Mouse (Mus musculus) left cerebral cortex, postnatal 36 days (tissue): Measurements from ENCODE around the gene Nfix. TPM values are rescaled to one million over a fixed set of nuclear protein-coding genes. Genes with fewer than 3 reads are reported as not detected.

Experiments
- DNase-seq, 2 experiments: peaks; one replicate each; pipeline ENCODE4 v3.0.0; 2021 to 2022; ENCODE audit warnings: low spot score in 2 of 2, mixed read lengths in 1 of 2
- intact Hi-C: fragments of 180-260 bp; cut with DNase I; formaldehyde crosslinking; loops from one replicate; pipeline ENCODE4 v1.15.1; 2025
- total RNA-seq, 2 experiments: library from RNA; stranded (reverse); gene quantifications; 2 replicates each; pipeline ENCODE4 v1.2.3; 2021

Nfix gene
- total RNA-seq, 2 experiments from 2014 or later = 303 to 353 TPM

DNA sequence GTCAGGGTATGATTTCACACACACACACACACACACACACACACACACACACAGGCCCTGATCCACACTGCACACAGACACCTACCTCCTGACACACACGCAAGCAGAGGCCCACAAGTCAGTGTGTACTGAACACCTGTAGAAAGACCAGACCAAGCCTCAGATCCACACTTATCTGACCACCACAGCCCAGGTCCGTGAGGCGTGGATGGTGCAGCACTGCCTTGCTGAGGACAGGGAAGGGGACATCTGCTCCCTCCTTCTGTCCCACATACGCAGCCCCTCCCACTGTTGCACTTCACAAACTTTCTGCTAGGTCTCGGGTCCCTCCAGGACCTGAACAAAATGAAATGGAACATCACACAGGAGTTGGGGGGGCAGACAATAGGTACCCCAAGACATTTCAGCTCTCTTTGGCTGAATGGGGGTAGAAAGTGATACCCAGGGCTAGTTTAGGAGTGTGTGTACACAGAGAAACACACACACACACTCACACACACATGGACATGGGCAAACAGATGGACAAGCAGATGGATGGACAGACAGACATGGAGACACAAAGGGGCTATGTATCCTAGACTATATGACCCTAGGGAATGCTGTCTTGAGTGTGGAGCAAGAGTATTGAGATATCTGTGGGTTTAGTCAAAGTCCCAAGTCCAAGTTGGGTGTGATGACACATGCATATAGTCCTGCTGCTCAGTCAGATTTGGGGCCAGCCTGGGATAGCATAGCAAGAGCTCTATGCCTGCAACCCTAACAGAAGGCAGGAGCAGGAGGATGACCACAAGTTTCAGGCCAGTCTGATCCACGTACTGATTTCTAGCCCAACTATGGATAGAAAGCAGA, 47.2 kb downstream of the Nfix start:
- intact Hi-C loops = no loop called here
- DNase-seq = no peak

DNA sequence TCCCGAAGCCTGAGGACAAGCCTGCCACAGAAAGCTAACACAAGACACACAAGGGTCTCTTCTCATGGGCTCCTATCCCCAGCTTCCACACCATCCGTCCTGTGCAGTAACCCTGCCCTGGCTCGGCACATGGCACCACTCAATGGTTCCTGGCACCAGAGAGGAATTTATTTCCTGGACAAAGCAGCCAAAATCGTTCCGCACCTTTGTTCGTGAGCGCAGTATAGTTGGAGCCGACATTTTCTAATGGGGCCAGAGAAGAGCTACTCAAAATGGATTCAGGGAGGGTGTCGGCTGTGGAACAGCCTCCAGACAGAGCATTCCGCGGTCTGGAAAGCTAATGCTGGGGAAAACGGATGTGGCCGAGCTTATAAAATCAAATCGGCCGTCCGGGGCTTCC, 50.6 kb downstream of the Nfix start:
- intact Hi-C loops = loop anchor here (2.0 kb wide), 1 partner anchor 15 kb away; no protein-coding TSS in a partner anchor
- DNase-seq = no peak

DNA sequence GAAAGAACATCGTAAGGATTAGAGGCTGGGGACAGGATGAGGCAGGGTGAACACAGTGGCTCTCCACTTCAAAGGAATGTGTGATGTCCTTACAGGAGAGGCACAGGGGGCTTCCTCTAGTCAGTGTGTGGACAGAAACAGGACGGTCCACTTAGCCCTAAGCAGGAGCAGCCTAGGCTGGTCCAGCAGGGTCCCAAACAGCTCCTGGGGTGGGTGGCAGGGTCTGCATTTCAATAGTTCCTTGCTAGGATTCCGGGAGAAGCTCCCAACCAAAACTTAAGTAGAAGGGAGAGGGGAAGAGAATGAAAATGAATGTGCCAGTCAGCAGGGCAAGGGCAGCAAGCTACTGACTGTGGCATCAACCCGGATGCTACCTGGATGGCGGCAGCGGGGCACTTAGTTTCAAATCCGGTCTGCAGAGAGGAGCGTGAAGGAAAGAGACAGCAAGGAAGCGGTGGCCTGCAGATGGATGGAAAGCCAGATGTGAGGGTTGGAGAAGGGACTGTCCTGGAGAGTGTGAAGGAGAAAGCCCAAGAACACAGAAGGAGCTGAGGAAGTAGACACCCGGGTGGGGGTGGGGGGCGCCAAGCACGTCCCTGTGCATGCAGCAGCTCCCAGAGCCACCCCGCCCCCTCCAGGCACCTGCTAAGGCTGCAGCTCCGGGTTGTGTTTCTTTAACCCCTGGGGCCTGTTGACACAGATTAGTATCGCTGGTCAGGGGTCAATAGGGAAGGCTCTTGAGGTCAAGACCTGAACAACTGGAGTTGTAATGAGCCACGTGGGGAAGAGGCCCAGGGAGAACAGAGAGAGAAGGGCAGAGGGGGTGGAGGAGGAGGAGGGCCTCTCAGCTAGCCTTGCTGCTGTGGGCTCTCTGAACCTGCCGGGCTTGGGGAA, 54.9 kb downstream of the Nfix start:
- intact Hi-C loops = no loop called here
- no peak for DNase-seq

DNA sequence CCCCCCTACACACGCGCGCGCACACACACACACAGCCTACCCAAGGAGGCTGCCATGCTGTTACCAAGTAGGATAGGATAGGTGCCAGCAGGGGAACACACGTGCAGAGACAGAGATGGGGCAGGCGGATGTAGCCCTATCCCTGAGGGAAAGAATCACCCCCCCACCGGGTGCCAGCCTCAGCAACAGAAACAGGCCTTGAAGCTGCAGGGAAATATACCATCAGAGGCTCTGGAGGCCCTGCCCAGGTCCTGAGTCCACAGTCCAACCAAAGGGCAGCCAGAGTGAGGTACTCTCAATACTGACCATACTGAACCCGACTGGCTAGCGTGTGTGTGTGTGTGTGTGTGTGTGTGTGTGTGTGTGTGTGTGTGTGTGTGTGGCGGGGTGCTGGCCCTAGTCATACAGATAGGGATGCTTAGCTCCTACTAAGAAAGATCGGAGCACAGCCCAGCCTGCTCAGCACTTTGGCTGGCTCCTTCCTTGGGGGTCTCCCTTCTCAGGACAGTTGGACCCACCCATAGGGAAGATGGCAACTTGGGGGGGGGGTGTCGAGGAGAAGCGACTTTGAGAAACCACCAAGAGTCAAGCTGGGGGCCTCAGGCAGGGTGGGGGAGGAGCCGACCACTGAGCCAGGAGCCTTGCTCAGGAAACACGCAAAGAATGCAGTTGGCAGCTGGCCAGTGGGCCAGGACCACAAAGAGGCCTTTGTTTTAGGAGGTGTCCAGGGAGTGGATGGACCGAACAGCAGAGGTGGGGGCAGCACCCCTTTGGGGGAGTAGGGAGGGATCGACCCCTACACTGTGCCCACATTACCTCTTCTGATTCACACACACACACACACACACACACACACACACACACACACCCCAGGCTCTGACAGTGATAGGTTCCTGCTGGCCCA, 56.4 kb downstream of the Nfix start:
- DNase-seq = no peak

DNA sequence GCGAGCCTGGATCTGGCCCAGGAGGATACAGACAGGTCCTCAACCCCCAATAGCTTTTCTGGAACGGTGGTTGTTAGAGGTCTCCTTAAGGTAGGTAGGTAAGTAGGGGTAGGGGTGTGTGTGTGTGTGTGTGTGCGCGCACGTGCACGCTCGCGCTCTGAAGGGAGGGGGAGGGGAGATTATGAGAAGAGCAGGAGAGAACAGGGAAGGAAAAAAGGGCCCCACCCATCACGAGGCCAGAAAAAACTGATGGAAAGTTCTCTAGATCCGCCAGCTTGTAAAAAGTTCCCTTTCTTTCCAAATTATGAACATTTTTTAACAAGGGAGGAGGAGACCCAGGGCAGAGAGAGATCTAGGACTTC, 57.1 kb downstream of the Nfix start:
- intact Hi-C loops = no loop called here
- no peak for DNase-seq

More for the DNA sequence above, 56.4 kb downstream of the Nfix start:
- intact Hi-C loops = no loop called here

DNA sequence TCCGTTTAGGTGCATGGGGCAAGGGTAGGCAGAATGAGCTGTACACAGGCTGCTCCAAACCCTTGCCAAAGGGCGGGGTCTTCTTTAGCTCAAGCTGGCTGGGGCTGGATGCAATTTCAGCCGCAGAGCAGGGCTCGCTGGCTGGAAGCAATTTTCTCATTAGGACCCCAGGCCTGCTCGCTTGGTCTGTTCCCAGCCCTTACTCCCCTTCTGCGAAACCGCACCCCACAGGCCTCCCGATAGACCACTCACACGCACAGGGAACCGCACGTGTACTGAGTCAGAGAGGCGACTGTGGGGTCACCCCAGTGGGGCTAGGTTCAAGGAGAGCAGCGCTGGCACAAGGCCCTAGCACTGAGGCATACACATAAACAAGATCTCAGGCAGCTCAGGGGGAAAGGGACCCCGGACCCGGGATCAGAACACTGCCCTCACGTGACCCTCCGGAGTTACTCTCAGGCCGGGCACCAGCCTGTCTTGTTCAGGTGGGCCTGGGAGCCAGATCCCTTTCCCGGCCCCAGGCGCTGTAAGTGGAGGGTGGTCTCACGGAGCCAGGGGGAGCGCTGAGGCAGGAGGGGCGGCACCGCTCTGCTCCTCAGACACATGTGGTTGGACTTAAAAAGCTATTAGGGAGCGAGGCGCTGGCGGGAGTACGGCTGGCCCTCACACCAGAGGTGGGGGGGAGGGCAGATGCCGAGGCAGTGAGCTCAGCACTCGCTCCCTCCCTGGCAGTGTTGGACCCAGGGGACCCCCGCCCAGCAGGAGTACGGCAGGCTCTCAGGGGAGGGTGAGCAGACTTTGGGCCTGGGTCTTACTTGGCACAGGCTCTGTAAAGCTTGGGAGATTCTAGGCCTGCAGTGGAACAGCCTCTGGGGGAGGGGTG, 57.7 kb downstream of the Nfix start:
- intact Hi-C loops = no loop called here
- no peak for DNase-seq

DNA sequence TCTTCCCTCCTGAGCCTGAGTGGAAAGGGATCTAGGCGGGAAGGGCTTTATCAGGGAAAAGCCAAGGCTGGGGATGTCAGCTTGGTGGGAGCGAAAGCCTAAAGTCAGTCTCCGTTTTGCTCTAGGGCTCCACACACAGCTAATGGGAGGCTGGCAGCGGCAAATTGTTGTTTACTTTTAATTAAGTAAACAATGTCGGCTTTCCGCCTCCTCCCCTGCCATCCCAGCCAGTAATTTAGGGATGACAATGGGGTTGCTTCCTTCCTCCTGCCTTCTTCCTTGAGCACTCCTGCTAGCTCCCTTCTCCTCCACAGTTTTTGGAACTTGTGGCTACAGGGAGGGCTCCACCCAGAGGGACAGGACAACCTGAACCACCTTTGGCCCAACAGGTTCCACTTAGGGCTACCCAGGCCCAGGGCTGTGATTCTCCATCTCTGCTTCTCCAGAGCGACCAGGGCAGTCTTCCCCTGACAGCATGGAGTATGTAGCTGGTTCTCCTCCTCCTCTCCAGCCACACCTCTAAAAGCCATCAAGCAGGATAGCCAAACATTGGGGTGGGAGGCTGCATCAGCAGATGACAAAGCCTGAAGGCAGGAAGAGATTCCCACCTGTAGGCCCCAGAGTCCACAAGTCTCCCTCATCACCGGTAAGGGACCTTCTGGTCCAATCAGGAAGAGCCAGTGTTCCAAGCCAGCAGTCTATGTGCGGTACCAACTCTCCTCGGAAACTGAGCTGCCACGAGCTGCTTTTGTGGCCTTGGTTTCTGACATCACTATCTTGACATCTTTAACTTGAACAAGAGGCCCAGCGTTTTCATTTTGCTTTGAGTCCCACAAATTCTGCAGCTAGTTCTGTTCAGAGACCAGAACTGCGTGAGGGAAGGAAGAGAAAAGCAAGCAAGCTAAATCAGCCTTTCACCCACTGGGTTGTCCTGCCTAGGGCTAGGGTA, 59.0 kb downstream of the Nfix start:
- DNase-seq = no peak
- intact Hi-C loops = loop anchor here (2.0 kb wide), 1 partner anchor 60 kb away; the partner anchor contains the start of gene Nfix

DNA sequence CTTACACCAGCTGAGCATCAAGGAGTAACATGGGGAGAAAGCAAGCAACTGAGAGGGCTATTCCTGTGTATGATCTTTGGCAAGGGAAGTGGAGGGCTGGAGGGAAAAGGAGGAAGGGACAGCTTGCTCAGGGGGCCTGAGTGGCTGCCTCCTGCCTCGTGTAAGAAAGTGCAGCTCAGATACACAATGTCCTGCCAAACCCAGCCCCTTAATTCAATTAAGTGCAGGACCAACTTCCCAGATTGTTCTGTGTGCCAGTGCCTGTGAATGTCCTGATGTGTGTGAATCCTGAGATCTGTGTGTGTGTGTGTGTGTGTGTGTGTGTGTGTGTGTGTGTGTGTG, 60.8 kb downstream of the Nfix start:
- intact Hi-C loops = no loop called here

DNA sequence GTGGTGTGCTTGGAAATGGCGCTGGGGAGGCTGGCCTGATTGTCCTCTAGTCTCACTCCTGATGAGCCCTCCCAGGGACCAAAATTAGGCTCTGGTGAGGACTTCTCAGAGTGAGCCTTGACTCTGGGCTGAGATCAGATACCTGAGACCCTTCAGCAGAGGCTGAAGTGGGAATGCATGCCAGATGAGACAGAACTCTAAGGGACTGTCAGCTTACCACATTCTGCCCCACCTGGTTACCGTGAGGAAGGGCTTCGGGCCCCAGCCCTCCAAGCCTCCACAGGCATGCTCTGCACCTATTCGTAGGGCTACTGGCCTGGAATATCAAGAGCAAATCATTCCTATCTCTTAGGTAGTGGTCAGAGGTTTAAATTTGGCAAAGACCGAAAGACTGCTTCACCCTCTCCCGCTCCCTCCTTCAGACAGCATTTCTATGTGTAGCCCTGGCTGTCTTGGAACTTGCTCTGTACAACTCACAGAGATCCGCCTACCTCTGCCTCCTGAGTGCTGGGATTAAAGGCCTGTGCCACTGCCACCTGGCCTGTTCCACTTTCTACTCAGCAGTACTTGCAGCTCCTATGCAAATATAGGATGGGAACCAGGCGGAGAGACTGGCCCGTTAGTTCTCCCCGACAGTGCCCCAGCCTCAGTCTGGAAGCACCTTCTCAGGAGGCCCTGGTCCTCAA, 61.3 kb downstream of the Nfix start:
- intact Hi-C loops = no loop called here
- no peak for DNase-seq

More for the DNA sequence above, 60.8 kb downstream of the Nfix start:
- DNase-seq = no peak

DNA sequence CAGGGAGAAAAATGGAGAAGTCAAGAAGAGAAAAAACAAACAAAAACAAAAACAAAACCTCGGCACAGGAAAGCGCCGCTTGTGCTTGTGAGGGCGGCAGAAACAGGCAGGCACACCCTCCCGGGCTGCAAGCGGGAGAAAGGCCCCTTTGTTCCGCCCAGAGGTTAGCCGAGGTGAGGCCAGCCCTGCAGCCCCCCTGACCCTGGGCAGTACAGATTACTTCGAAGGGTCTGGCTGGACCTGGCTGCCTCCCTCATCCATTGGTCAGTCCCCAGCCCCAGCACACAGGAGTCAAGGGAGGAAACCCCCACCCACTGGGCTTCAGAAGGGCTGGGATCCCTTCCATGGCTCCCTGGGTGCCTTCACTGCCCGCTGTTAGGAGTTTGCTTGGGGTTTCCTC, 61.9 kb downstream of the Nfix start:
- intact Hi-C loops = no loop called here
- DNase-seq = no peak

DNA sequence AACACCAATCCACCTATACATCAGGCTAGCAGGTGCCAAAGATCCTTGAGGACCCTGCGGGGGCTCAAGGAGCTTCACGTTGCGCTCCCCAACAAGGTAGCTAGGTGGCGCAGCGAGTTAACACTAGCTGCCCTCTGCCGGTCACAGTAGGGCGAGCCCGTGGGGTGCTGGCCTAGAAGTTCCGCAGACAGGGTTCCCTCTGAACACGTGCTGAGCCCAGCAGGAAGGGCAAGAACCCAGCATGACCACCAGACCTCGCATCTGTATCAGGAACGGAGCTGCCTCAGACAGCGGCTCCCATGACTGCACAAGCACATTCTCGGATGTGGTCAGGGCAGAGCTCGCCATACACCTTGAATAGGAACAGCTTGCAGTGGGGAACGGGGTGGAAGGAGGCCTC, 62.5 kb downstream of the Nfix start:
- intact Hi-C loops = loop anchor here (2.0 kb wide), 1 partner anchor 73 kb away; no protein-coding TSS in a partner anchor
- DNase-seq = peak in 1 of 2 experiments; percentile 73

DNA sequence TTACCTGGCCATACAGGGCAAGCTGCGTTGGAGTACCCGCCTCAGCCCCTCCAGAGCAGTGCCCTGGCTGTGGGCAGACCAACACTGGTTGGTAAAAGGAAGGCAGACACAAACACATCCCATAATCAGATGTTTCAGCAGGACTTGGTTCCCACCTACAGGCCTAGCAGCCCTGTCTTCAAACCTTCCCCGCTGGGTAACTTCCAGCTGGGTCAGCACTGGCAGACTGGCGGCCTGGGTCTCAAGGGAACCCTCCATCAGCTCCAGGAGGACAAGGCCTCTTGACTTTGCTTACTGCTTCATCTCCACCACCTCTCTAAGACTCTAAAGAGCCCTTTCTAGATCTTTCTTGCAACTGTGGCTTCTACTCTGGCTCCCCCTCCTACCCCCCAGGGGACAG, 63.6 kb downstream of the Nfix start:
- no peak for DNase-seq
- intact Hi-C loops = loop anchor here (2.0 kb wide), 1 partner anchor 74 kb away; no protein-coding TSS in a partner anchor

DNA sequence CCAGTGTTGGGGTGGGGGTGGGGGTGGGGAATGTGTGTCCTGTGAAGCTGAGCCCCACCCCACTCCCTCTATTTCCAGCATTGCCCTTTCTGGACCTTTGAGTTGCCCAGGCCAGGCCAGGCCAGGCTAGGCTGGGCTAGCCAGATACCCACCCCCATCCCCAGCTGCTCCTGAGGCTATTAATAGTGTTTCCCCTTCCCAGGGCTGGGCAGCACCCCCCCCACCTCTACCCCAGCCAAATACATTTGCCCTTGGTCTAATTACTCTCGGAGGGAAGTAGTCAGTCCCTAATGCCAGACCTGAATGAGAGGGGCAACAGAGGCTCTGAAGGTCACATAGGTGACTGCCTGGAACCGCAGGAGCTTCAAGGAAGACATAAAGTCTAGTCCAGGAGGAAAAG, 64.5 kb downstream of the Nfix start:
- DNase-seq = no peak
- intact Hi-C loops = no loop called here

DNA sequence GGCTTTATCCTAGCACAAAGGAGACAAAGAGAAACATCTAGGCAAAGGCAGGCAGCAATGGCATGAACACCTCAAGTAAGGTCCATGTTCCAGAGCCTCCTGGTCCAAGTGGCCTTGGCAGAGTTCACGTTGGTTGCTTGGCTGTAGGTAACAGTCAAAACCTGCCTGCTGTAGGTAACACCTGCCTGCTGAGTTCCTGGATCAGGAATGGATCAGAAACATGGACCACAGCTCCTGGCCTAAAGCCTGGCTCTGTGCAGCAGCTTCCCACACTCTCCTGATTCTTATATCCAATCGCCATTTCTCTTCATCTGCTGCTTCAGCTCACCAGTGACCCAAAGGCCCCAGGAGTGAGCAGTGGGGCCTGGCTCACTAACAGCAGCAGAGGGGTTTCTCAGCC, 65.5 kb downstream of the Nfix start:
- intact Hi-C loops = no loop called here
- no peak for DNase-seq

DNA sequence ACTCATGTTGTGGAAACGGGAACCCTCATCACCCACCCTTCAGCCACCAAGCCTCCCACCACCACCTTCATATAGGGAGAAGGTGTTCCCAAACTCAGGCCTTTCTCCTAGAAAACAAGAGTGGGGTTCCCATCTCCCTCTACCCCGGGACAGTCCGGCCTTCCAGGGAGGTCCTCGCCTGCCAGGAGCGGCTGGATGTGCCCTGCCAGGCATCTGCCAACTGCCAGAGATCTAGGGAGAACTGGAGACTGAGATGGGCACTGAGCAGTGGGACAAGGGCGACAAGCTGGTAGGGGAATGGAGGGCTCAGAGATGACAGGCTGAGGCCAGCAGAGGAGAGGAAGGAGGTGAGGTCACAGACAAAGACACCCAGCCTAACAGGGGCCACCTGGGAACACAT, 66.2 kb downstream of the Nfix start:
- intact Hi-C loops = no loop called here
- no peak for DNase-seq

DNA sequence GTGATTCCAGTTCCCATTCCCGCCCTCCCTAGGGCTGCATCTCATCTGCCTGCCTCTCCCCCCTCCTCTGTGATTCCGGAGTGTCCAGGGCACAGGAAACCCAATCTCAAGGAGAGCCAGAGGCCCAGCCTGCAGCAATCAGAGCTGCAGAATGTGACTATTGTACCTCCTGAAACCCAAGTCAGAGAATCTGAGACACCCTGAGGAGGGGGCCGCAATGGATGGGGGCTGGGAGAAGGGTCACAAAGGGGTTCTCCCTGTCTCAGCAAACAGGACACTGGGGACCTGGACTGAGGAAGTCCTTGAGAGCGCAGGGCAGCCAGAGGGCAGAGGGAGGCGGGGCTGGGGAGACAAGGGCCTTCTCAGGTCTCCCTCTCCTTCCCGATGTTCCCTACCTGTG, 67.1 kb downstream of the Nfix start:
- no peak for DNase-seq
- intact Hi-C loops = no loop called here

DNA sequence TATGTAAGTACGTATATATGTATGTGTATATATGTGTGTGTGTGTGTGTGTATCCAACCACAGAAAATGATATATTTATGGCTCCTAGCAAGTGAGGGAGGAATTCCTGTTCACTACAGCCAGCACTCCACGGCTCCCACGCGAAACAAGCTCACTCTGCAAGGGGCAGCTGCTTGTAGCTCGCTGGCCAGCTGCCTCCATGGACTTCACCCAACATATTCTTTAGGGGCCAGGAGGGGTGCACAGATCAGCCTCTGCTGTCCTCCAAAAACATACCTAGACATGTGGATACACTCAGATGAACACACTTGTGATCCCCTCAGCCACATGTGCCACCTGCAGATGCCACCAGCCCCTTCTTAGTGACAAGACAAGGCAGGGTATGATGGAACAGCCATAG, 67.6 kb downstream of the Nfix start:
- no peak for DNase-seq

More for the DNA sequence above, 67.6 kb downstream of the Nfix start:
- intact Hi-C loops = no loop called here
